ENCODE assay signal across 35 mouse cellular contexts in genomic region chr16:42866061-42866460, GRCm38 (mm10).
"Had no signal": no experiment of that assay in that cellular context is flagged by ENCODE, and none has a peak within 500 bp of the region (broad histone marks: within the 10 kb centered on the region; RNA-seq: fewer than 3 reads in every experiment).

No protein-coding gene starts in this region.

- H3K27me3 ChIP-seq: heart, embryonic 12.5 days; heart, embryonic 13.5 days; heart, embryonic 15.5 days; hindbrain, embryonic 12.5 days; hindbrain, embryonic 13.5 days; hindbrain, embryonic 15.5 days; intestine, embryonic 15.5 days; kidney, embryonic 15.5 days had no signal

- H3K4me2 ChIP-seq: heart, embryonic 11.5 days; heart, embryonic 12.5 days; heart, embryonic 13.5 days; heart, embryonic 15.5 days; hindbrain, embryonic 12.5 days; hindbrain, embryonic 13.5 days; hindbrain, embryonic 14.5 days; hindbrain, embryonic 15.5 days; intestine, embryonic 15.5 days; kidney, embryonic 15.5 days had no signal

- H3K4me1 ChIP-seq: heart, embryonic 10.5 days; heart, embryonic 12.5 days; heart, embryonic 15.5 days; hindbrain, embryonic 10.5 days; hindbrain, embryonic 12.5 days; hindbrain, embryonic 13.5 days; hindbrain, embryonic 15.5 days; intestine, embryonic 15.5 days; kidney, embryonic 15.5 days had no signal

- H3K4me3 ChIP-seq: heart, adult 2 months; heart, embryonic 10.5 days; heart, embryonic 12.5 days; heart, embryonic 13.5 days; heart, embryonic 15.5 days; hindbrain, embryonic 10.5 days; hindbrain, embryonic 12.5 days; hindbrain, embryonic 13.5 days; hindbrain, embryonic 15.5 days; intestine, embryonic 15.5 days; kidney, embryonic 15.5 days; layer of hippocampus, adult 2 months had no signal

- H3K27ac ChIP-seq: heart, adult 2 months; heart, embryonic 10.5 days; heart, embryonic 13.5 days; heart, embryonic 15.5 days; hindbrain, embryonic 10.5 days; hindbrain, embryonic 12.5 days; hindbrain, embryonic 13.5 days; hindbrain, embryonic 14.5 days; hindbrain, embryonic 15.5 days; hindbrain, postnatal 0 days; intestine, embryonic 15.5 days; kidney, embryonic 15.5 days; kidney, postnatal 0 days; layer of hippocampus, adult 2 months had no signal

- H3K9ac ChIP-seq: heart, embryonic 12.5 days; heart, embryonic 13.5 days; heart, embryonic 15.5 days; hindbrain, embryonic 12.5 days; hindbrain, embryonic 13.5 days; hindbrain, embryonic 14.5 days; hindbrain, embryonic 15.5 days; intestine, embryonic 15.5 days; kidney, embryonic 15.5 days had no signal

- ATAC-seq: hindbrain, embryonic 16.5 days; hindbrain, postnatal 0 days; inflammation-experienced regulatory T-cells, adult 6 months; intestine, embryonic 15.5 days; intestine, embryonic 16.5 days; intestine, postnatal 0 days had no signal

- H3K36me3 ChIP-seq: heart, embryonic 10.5 days; heart, embryonic 12.5 days; heart, embryonic 13.5 days; heart, embryonic 15.5 days; hindbrain, embryonic 10.5 days; hindbrain, embryonic 12.5 days; hindbrain, embryonic 13.5 days; hindbrain, embryonic 15.5 days; intestine, embryonic 15.5 days; kidney, embryonic 15.5 days had no signal

- DNase-seq: heart, adult 2 months; heart, postnatal 10 days; heart, postnatal 14 days; heart, postnatal 36 days; heart, postnatal 4 days; kidney, adult 11 months; kidney, adult 18-20 months; kidney, adult 2 months; kidney, adult 8-10 months; kidney, adult 9 months; kidney, postnatal 10 days; kidney, postnatal 14 days; kidney, postnatal 25 days; kidney, postnatal 36 days; kidney, postnatal 4 days; layer of hippocampus, adult 9-11 months had no signal

- H3K9me3 ChIP-seq: heart, embryonic 10.5 days; heart, embryonic 12.5 days; heart, embryonic 13.5 days; heart, embryonic 15.5 days; hindbrain, embryonic 10.5 days; hindbrain, embryonic 12.5 days; hindbrain, embryonic 13.5 days; hindbrain, embryonic 15.5 days; intestine, embryonic 15.5 days; kidney, embryonic 15.5 days had no signal
